Mouse (Mus musculus) left cerebral cortex, postnatal 36 days (tissue): ENCODE measurements around the gene Lilrb4a. TPM values are rescaled to one million over a fixed set of nuclear protein-coding genes. Genes with fewer than 3 reads are reported as not detected.
"Not testable (repeated sequence)": the region's sequence is repeated elsewhere in the genome, so short reads cannot be mapped to it uniquely, and the experiment has no call there.

Experiments used
- DNase-seq, 2 experiments: peaks; one replicate each; pipeline ENCODE4 v3.0.0; 2021 to 2022; ENCODE audit warnings: low spot score in 2 of 2, mixed read lengths in 1 of 2
- intact Hi-C: fragments of 180-260 bp; cut with DNase I; formaldehyde crosslinking; loops from one replicate; pipeline ENCODE4 v1.15.1; 2025
- total RNA-seq, 2 experiments: library from RNA; stranded (reverse); gene quantifications; 2 replicates each; pipeline ENCODE4 v1.2.3; 2021

The Lilrb4a gene
- under 1 TPM in 1 of 2 experiments, not detected in 1; 0.39 TPM for total RNA-seq

- intact Hi-C loops, DNase-seq: not testable (repeated sequence)
These were observed at the start of gene Lilrb4a for GRCm38 (mm10) chr10:51490691-51491090. TSS of gene Lilrb4a (plus strand) at chr10:51490956.

- intact Hi-C loops: no loop called here
These were observed 39.1 kb upstream of the Lilrb4a start for GRCm38 (mm10) chr10:51451610-51452009.

GRCm38 (mm10) chr10:51453616-51454298, 37.0 kb upstream of the Lilrb4a start:
- intact Hi-C loops: no loop called here
- DNase-seq: no peak

More at GRCm38 (mm10) chr10:51451610-51452009, 39.1 kb upstream of the Lilrb4a start:
- no peak for DNase-seq

- intact Hi-C loops: no loop called here
- no peak for DNase-seq
These were observed 36.4 kb upstream of the Lilrb4a start for GRCm38 (mm10) chr10:51454365-51454764.

- intact Hi-C loops: no loop called here
- no peak for DNase-seq
These were observed 35.0 kb upstream of the Lilrb4a start for GRCm38 (mm10) chr10:51455762-51456161.

- DNase-seq: no peak
- intact Hi-C loops: no loop called here
These were observed 34.4 kb upstream of the Lilrb4a start for GRCm38 (mm10) chr10:51456369-51456768.

- DNase-seq, intact Hi-C loops: not testable (repeated sequence)
These were observed 27.0 kb upstream of the Lilrb4a start for GRCm38 (mm10) chr10:51463800-51464199.

GRCm38 (mm10) chr10:51480397-51480796, 10.4 kb upstream of the Lilrb4a start, which contains the start of the genes Gm49339 and Lilr4b:
TSS of gene Gm49339 (plus strand) at chr10:51480612.
TSS of gene Lilr4b (plus strand) at chr10:51480632.
- intact Hi-C loops, DNase-seq: not testable (repeated sequence)

- intact Hi-C loops: no loop called here
- DNase-seq: no peak
These were observed 29.3 kb downstream of the Lilrb4a start for GRCm38 (mm10) chr10:51520021-51520420.

GRCm38 (mm10) chr10:51521453-51521852, 30.7 kb downstream of the Lilrb4a start:
- no peak for DNase-seq
- intact Hi-C loops: no loop called here

GRCm38 (mm10) chr10:51526090-51526489, 35.3 kb downstream of the Lilrb4a start:
- DNase-seq: no peak
- intact Hi-C loops: no loop called here

- intact Hi-C loops: no loop called here
- DNase-seq: no peak
These were observed 35.9 kb downstream of the Lilrb4a start for GRCm38 (mm10) chr10:51526633-51527032.

- intact Hi-C loops: no loop called here
These were observed 38.2 kb downstream of the Lilrb4a start for GRCm38 (mm10) chr10:51528840-51529434.

GRCm38 (mm10) chr10:51529497-51529896, 38.7 kb downstream of the Lilrb4a start:
- DNase-seq: no peak
- intact Hi-C loops: no loop called here

More at GRCm38 (mm10) chr10:51528840-51529434, 38.2 kb downstream of the Lilrb4a start:
- no peak for DNase-seq

- intact Hi-C loops: no loop called here
- no peak for DNase-seq
These were observed 40.1 kb downstream of the Lilrb4a start for GRCm38 (mm10) chr10:51530813-51531212.

Other genes starting within 250 kb of the Lilrb4a start
- gene Gm49339, start 10.3 kb upstream of the Lilrb4a start, total RNA-seq: not detected
- under 1 TPM; 0.45 to 0.47 TPM for gene Lilr4b, start 10.3 kb upstream of the Lilrb4a start, total RNA-seq
- gene Fam162b, start 99.6 kb downstream of the Lilrb4a start, total RNA-seq: not detected
- not detected for gene Gprc6a, start 140.5 kb downstream of the Lilrb4a start, total RNA-seq
- not detected for gene Rfx6, start 186.8 kb downstream of the Lilrb4a start, total RNA-seq